Mouse (Mus musculus) kidney, embryonic 14.5 days (tissue): ENCODE results near the gene Abt1. TPM values are rescaled to one million over a fixed set of nuclear protein-coding genes. Genes with fewer than 3 reads are reported as not detected.

ENCODE experiments used
- ATAC-seq: fragments of 200-750 bp; cut with Nextera tagmentation; 2 replicates; pipeline ENCODE4 v1.8.0; 2017; ENCODE audit warnings: moderate number of reproducible peaks, mild to moderate bottlenecking, moderate TSS enrichment, moderate library complexity; ENCODE audit not compliant: low FRiP score, low TSS enrichment
- H3K27ac ChIP-seq: fragments of 300-500 bp; sonication (generic); 2 replicates; pipeline ENCODE4 v1.5.1; 2014; ENCODE audit warnings: low read depth, mild to moderate bottlenecking, low read length, moderate library complexity, mixed read lengths
- H3K27me3 ChIP-seq: fragments of 300-500 bp; sonication (generic); 2 replicates; pipeline ENCODE4 v1.6.1; 2014; ENCODE audit warnings: mild to moderate bottlenecking, low read length; ENCODE audit not compliant: control insufficient read depth, insufficient read depth
- H3K36me3 ChIP-seq: fragments of 300-500 bp; sonication (generic); 2 replicates; pipeline ENCODE4 v1.6.1; 2014; ENCODE audit warnings: low read length, mixed read lengths; ENCODE audit not compliant: control insufficient read depth, insufficient read depth
- H3K4me1 ChIP-seq: fragments of 300-500 bp; sonication (generic); 2 replicates; pipeline ENCODE4 v1.6.1; 2014; ENCODE audit warnings: low read length, mixed read lengths; ENCODE audit not compliant: control insufficient read depth, insufficient read depth
- H3K4me2 ChIP-seq: fragments of 300-500 bp; sonication (generic); replicated peaks from 2 replicates; pipeline ENCODE4 v1.6.1; 2014; ENCODE audit warnings: low read depth, mild to moderate bottlenecking, low read length
- H3K4me3 ChIP-seq: fragments of 300-500 bp; sonication (generic); 2 replicates; pipeline ENCODE4 v1.5.1; 2014; ENCODE audit warnings: mild to moderate bottlenecking, low read length
- H3K9ac ChIP-seq: fragments of 300-500 bp; sonication (generic); 2 replicates; pipeline ENCODE4 v1.6.1; 2014; ENCODE audit warnings: low read depth, mild to moderate bottlenecking, low read length, moderate library complexity
- H3K9me3 ChIP-seq: fragments of 300-500 bp; sonication (generic); 2 replicates; pipeline ENCODE4 v1.6.1; 2016; ENCODE audit warnings: low read length; ENCODE audit not compliant: control insufficient read depth
- WGBS: fragments of 180-500 bp; shearing (Covaris S2); extraction: QIAGEN DNeasy Blood & Tissue Kit; methylation state at CpG from one replicate; pipeline ENCODE4 v1.1.7; 2014; 5-methylcytosine and 5-hydroxymethylcytosine counted together
- polyA plus RNA-seq: library from polyadenylated mRNA; unstranded; fragments of >200 nt; fragmentation: Nextera tagmentation; extraction: Ambion mirVana; gene quantifications from 2 replicates; pipeline ENCODE4 v1.2.1, GENCODE M21; 2014

The Abt1 gene
- polyA plus RNA-seq, 1 experiment from 2014 or later = 13.5 TPM

DNA sequence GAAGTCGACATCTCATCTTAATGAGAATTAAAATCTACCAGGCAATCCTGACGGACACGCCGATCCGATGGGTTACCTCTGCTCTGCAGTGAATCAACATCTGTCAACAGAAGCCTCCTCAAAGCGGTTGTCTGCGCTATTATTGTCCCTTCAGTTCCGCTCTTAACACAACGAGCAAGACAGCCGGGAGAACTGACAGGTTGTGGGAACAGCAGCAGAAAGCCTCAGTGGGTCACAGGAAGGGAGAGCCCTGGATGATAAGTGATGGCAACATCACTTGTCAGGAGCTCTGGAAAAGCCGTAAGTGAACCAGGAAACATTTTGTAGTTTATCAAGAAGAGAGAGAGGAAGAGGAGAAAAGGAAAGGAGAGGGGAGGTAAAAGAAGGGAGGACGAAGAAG is 12.0 kb upstream of the Abt1 start:
- Histone ChIP-seq H3K4me3 (peak overlapping the region; percentile 47), H3K4me1 (0 out of 2 replicates have a peak, but pooled peaks cover 14% of the 10 kb centered on the region), H3K27ac (no peak overlapping the region), H3K36me3 (no peaks in the 10 kb centered on the region), H3K4me2 (peak overlapping the region; percentile 58), H3K9ac (peak overlapping the region; percentile 49; the same call in 1 of the 2 replicates), H3K9me3 (no peaks in the 10 kb centered on the region), H3K27me3 (no peaks in the 10 kb centered on the region)
- no peak for ATAC-seq
- WGBS = 2% methylated on average over 12 of the region's 12 CpGs

DNA sequence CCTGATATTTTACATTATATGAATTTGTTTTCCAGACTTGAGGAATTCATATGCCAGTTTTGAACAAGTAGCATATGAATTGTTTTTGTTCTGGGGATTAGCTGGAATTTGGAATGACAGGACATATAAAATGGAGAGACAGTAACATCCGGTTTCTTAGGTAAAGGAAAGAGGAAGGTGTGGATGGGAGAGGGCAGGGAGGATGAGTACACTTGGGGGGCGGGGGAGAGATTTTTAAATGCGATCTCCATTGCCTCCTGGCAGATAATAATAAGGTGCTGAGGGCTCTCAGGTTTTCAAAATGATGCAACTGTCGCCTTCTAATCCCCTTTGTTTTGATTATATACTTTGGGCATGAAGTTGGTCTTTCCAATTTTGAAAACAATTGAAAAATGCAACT is 11.6 kb upstream of the Abt1 start:
- Histone ChIP-seq H3K4me2 (peak overlapping the region; percentile 58), H3K9ac (peak overlapping the region; percentile 49; the same call in 1 of the 2 replicates), H3K27me3 (no peaks in the 10 kb centered on the region), H3K4me1 (0 out of 2 replicates have a peak, but pooled peaks cover 14% of the 10 kb centered on the region), H3K9me3 (no peaks in the 10 kb centered on the region), H3K36me3 (no peaks in the 10 kb centered on the region), H3K27ac (no peak overlapping the region), H3K4me3 (peak overlapping the region; percentile 47)
- WGBS = 15% methylated on average over 4 of the region's 4 CpGs
- no peak for ATAC-seq

DNA sequence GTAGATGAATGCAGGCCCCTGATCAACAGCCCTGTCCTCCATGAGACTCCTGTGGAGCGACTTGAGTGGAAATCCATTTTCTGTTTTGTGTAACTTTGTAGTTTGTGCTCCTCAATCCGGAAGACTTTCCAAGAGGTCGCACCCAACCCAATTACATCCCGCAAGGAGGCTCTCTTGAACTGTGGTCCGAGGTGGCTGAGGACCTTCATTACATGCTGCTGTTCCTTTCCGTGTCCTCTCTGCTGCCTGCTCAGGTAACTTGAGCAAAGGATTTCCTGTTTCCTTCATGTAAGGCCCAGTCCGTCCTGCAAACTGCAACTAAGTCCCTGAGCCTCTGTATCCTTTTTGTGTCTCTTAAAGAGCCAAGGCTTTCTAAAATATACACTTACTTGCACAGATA is 10.8 kb upstream of the Abt1 start:
- H3K4me3 ChIP-seq = peak overlapping the region; percentile 9; the same call in 1 of the 2 replicates
- peak overlapping the region; percentile 32; the same call in 1 of the 2 replicates for H3K9ac ChIP-seq
- H3K4me1 ChIP-seq = 0 out of 2 replicates have a peak, but pooled peaks cover 17% of the 10 kb centered on the region
- 15% methylated on average over 7 of the region's 7 CpGs for WGBS
- no peaks in the 10 kb centered on the region for H3K27me3 ChIP-seq
- no peak for ATAC-seq
- peak overlapping the region; percentile 24 for H3K4me2 ChIP-seq
- H3K36me3 ChIP-seq = no peaks in the 10 kb centered on the region
- H3K9me3 ChIP-seq = no peaks in the 10 kb centered on the region
- no peak overlapping the region for H3K27ac ChIP-seq

DNA sequence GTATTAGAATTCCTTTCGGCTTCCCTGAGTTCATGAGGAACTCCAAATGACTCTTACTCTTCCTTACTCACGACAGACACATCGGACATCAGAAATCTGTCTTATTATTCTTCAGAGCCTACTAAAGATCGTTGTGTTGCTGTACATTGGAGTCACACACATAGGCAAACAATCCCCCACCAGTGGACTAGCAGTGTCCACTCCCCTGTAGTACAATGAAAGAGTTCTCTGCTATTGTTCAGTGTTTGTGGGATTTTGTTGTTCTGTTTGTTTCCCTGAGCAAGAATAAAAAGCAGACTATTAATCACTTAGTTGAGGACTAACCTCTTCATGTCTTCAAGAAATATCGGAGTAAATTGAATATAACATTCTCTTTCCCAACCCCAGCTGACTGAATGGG is 10.1 kb upstream of the Abt1 start:
- H3K4me2 ChIP-seq = peak overlapping the region; percentile 44

DNA sequence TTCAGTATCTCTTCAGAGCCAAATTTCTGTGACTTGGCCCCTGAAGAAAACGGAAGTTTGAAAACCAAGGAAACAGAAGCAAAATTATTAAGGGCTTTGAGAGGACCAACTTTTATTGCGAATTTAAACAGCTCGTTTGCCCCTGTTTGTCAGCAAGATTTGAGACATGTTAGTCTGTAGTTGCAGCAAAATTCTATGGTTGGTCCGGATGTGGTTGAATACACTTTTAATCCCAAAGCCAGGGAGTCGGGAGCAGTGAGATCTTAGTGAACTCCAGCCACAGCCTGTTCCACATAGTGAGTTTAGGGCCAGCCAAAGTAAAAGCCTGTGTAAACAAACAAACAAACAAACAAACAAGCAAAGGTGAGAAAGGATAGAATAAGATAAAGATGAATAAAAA is 9.5 kb upstream of the Abt1 start:
- WGBS = 7% methylated on average over 5 of the region's 5 CpGs
- Histone ChIP-seq H3K4me1 (0 out of 2 replicates have a peak, but pooled peaks cover 19% of the 10 kb centered on the region), H3K4me3 (peak overlapping the region; percentile 65), H3K27me3 (no peaks in the 10 kb centered on the region), H3K9ac (no peak overlapping the region), H3K27ac (no peak overlapping the region), H3K36me3 (no peaks in the 10 kb centered on the region), H3K4me2 (peak overlapping the region; percentile 44), H3K9me3 (no peaks in the 10 kb centered on the region)
- ATAC-seq = no peak

More for the DNA sequence above, 10.1 kb upstream of the Abt1 start:
- ATAC-seq = no peak
- H3K9ac ChIP-seq = no peak overlapping the region
- 0 out of 2 replicates have a peak, but pooled peaks cover 19% of the 10 kb centered on the region for H3K4me1 ChIP-seq
- H3K27me3 ChIP-seq = no peaks in the 10 kb centered on the region
- no peak overlapping the region for H3K27ac ChIP-seq
- H3K36me3 ChIP-seq = no peaks in the 10 kb centered on the region
- H3K4me3 ChIP-seq = no peak overlapping the region; the same call in 1 of the 2 replicates
- 63% methylated on average over 5 of the region's 5 CpGs for WGBS
- H3K9me3 ChIP-seq = no peaks in the 10 kb centered on the region

DNA sequence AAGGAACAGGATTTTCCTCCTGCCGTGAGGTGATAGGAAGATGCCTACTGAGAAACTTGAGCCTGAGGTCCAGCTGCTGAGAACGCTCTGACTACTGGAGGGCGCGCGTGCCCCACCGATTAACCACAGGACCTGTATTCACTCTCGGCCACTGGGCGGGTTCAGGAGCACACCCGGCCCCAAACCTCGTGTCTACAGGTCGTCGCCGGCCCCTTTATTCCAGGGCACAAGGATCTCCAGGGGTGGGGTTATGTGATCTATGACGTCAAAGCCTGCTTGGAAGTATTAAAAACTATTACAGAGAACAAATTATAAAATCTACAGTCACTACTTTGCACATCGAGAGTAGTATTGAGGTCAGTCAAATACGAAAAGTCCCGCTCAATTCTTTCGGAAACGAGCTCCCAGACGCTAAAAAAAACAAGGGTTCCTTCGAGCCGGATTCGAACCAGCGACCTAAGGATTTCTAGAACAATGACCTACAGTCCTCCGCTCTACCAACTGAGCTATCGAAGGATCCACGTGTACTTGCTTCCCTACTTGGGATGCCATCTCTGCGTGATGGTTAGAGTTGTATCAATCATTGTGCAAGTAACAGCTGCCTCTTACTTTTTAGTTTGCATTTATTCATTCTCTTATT is 9.0 kb upstream of the Abt1 start:
- under 1% methylated on average over 28 of the region's 28 CpGs for WGBS
- Histone ChIP-seq H3K4me1 (0 out of 2 replicates have a peak, but pooled peaks cover 19% of the 10 kb centered on the region), H3K27me3 (no peaks in the 10 kb centered on the region), H3K4me2 (peak overlapping the region; percentile 44), H3K36me3 (no peaks in the 10 kb centered on the region), H3K9me3 (no peaks in the 10 kb centered on the region), H3K27ac (peak overlapping the region; percentile 14; the same call in 1 of the 2 replicates), H3K9ac (peak overlapping the region; percentile 23; the same call in 1 of the 2 replicates), H3K4me3 (peak overlapping the region; percentile 65)
- ATAC-seq = peak; percentile 92

- Histone ChIP-seq H3K27ac (peak overlapping the region; percentile 84), H3K4me3 (peak overlapping the region; percentile 65), H3K9me3 (no peaks in the 10 kb centered on the region), H3K4me1 (0 out of 2 replicates have a peak, but pooled peaks cover 19% of the 10 kb centered on the region), H3K9ac (peak overlapping the region; percentile 66; the same call in 1 of the 2 replicates), H3K27me3 (no peaks in the 10 kb centered on the region), H3K4me2 (peak overlapping the region; percentile 44), H3K36me3 (no peaks in the 10 kb centered on the region)
- under 1% methylated on average over 15 of the region's 15 CpGs for WGBS
- peak; percentile 79 for ATAC-seq
Observed at GRCm38 (mm10) chr13:23431351-23431771, 7.7 kb upstream of the Abt1 start.

- H3K4me2 ChIP-seq = peak overlapping the region; percentile 44
- peak overlapping the region; percentile 65 for H3K4me3 ChIP-seq
- ATAC-seq = peak; percentile 63
- WGBS = 0% methylated on average over 17 of the region's 17 CpGs
- peak overlapping the region; percentile 66 for H3K9ac ChIP-seq
- H3K27me3 ChIP-seq = no peaks in the 10 kb centered on the region
- H3K36me3 ChIP-seq = no peaks in the 10 kb centered on the region
- 0 out of 2 replicates have a peak, but pooled peaks cover 19% of the 10 kb centered on the region for H3K4me1 ChIP-seq
- H3K27ac ChIP-seq = peak overlapping the region; percentile 84
- H3K9me3 ChIP-seq = no peaks in the 10 kb centered on the region
Observed at GRCm38 (mm10) chr13:23430734-23431133, 7.1 kb upstream of the Abt1 start.

GRCm38 (mm10) chr13:23429771-23430380 is 6.2 kb upstream of the Abt1 start:
- Histone ChIP-seq H3K4me1 (0 out of 2 replicates have a peak, but pooled peaks cover 16% of the 10 kb centered on the region), H3K27me3 (no peaks in the 10 kb centered on the region), H3K27ac (peak overlapping the region; percentile 84; the same call in 1 of the 2 replicates), H3K4me2 (peak overlapping the region; percentile 44), H3K36me3 (no peaks in the 10 kb centered on the region), H3K9ac (peak overlapping the region; percentile 66; the same call in 1 of the 2 replicates), H3K9me3 (no peaks in the 10 kb centered on the region), H3K4me3 (peak overlapping the region; percentile 65)
- no peak for ATAC-seq
- 37% methylated on average over 10 of the region's 10 CpGs for WGBS
